Mouse (Mus musculus): ENCODE measurements at regions not wholly inside any gene's neighbourhood (a gene's known extent, or its start where the extent isn't known, plus 50 kb on each side); places are given as distances from the start of the nearest gene placed in this dataset.

DNA sequence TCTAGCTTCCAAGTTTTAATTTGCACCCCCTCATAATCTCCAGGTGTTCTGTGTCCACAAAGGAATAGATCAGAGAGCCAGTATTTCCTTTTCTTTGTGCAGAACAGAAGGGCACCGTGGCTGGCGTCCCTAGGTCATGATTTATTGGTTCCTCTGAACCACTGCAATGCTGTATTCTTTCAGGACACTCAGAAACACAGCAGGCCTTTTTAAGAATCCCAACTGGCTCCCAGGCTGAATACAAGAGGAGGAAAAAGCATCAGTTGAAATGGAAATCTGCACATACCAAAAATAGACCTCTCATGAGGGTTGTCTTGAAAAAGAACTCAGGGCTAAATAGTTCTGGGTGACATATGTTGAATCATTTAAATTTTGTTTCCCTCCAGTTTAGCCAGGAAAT is 452.4 kb downstream of the Btbd3 start:
- TF ChIP-seq CTCF (IDR thresholded peaks at IDR 0.05; ENCODE audit: low read depth, low read length), result no peak
- no peak for TF ChIP-seq GATA1 (IDR thresholded peaks at IDR 0.05; ENCODE audit: borderline replicate concordance, low read length)
- no peak for TF ChIP-seq TAL1 (conservative IDR thresholded peaks at IDR 0.05; ENCODE audit: low read depth, low read length)
- TF ChIP-seq POLR2AphosphoS5 (IDR thresholded peaks at IDR 0.05; ENCODE audit: insufficient replicate concordance, low read depth, low read length), result no peak

Data from G1E (cell line).